Mouse (Mus musculus) adrenal gland, adult 2 months (tissue): ENCODE measurements around the gene Prickle1. TPM values are rescaled to one million over a fixed set of nuclear protein-coding genes. Genes with fewer than 3 reads are reported as not detected.

ENCODE experiments used
- DNase-seq: peaks from one replicate; pipeline ENCODE4 v3.0.0; 2021
- polyA plus RNA-seq: library from polyadenylated mRNA; depleted of rRNA; stranded (reverse); fragments of >200 nt; gene quantifications from 2 replicates; pipeline ENCODE4 v1.2.3, GENCODE M21; 2012
- total RNA-seq, 2 experiments: library from RNA; stranded (reverse); gene quantifications; 2 replicates each; pipeline ENCODE4 v1.2.3; 2021

Gene Prickle1
- total and polyA plus RNA-seq, 3 experiments = 8.6 to 19.4 (median 15.7) TPM

- peak; percentile 77 for DNase-seq
Observed at GRCm38 (mm10) chr15:93594888-93595698, 598 bp downstream of the Prickle1 start.

- DNase-seq = peak; percentile 61
Observed at GRCm38 (mm10) chr15:93594296-93594887, 1.3 kb downstream of the Prickle1 start.

- no peak for DNase-seq
Observed at GRCm38 (mm10) chr15:93592596-93592995, 3.1 kb downstream of the Prickle1 start.

- DNase-seq = peak; percentile 82
Observed at GRCm38 (mm10) chr15:93591831-93592321, 3.8 kb downstream of the Prickle1 start.

- peak; percentile 30 for DNase-seq
Observed at GRCm38 (mm10) chr15:93591371-93591770, 4.3 kb downstream of the Prickle1 start.

- DNase-seq = peak; percentile 55
Observed at GRCm38 (mm10) chr15:93588401-93588800, 7.3 kb downstream of the Prickle1 start.

- no peak for DNase-seq
Observed at GRCm38 (mm10) chr15:93587660-93588059, 8.0 kb downstream of the Prickle1 start.

GRCm38 (mm10) chr15:93583051-93583450, 12.6 kb downstream of the Prickle1 start:
- peak; percentile 45 for DNase-seq

- peak; percentile 68 for DNase-seq
Observed at GRCm38 (mm10) chr15:93581736-93582135, 14.0 kb downstream of the Prickle1 start.

- no peak for DNase-seq
Observed at GRCm38 (mm10) chr15:93579899-93580298, 15.8 kb downstream of the Prickle1 start.

GRCm38 (mm10) chr15:93579100-93579499, 16.6 kb downstream of the Prickle1 start:
- no peak for DNase-seq

GRCm38 (mm10) chr15:93576361-93576760, 19.3 kb downstream of the Prickle1 start:
- DNase-seq = no peak

GRCm38 (mm10) chr15:93575884-93576283, 19.8 kb downstream of the Prickle1 start:
- peak; percentile 87 for DNase-seq

- no peak for DNase-seq
Observed at GRCm38 (mm10) chr15:93572889-93573288, 22.8 kb downstream of the Prickle1 start.

- DNase-seq = peak; percentile 36
Observed at GRCm38 (mm10) chr15:93570881-93571495, 24.7 kb downstream of the Prickle1 start.

- DNase-seq = no peak
Observed at GRCm38 (mm10) chr15:93568911-93569310, 26.8 kb downstream of the Prickle1 start.

GRCm38 (mm10) chr15:93567546-93568307, 28.0 kb downstream of the Prickle1 start:
- DNase-seq = no peak

- no peak for DNase-seq
Observed at GRCm38 (mm10) chr15:93563491-93563890, 32.2 kb downstream of the Prickle1 start.

- DNase-seq = peak; percentile 41
Observed at GRCm38 (mm10) chr15:93561540-93561939, 34.2 kb downstream of the Prickle1 start.

- DNase-seq = no peak
Observed at GRCm38 (mm10) chr15:93558421-93558820, 37.3 kb downstream of the Prickle1 start.

- DNase-seq = no peak
Observed at GRCm38 (mm10) chr15:93555719-93556118, 40.0 kb downstream of the Prickle1 start.
